Mouse (Mus musculus): ENCODE measurements around the gene Pitpnc1. TPM values are rescaled to one million over a fixed set of nuclear protein-coding genes. Genes with fewer than 3 reads are reported as not detected.
A peak's percentile ranks its signal among the peaks of the same experiment; 100 is the strongest.

Pitpnc1 gene
- total and polyA plus RNA-seq, 3 experiments: 2.4 to 5.4 (median 3.6) TPM

DNA sequence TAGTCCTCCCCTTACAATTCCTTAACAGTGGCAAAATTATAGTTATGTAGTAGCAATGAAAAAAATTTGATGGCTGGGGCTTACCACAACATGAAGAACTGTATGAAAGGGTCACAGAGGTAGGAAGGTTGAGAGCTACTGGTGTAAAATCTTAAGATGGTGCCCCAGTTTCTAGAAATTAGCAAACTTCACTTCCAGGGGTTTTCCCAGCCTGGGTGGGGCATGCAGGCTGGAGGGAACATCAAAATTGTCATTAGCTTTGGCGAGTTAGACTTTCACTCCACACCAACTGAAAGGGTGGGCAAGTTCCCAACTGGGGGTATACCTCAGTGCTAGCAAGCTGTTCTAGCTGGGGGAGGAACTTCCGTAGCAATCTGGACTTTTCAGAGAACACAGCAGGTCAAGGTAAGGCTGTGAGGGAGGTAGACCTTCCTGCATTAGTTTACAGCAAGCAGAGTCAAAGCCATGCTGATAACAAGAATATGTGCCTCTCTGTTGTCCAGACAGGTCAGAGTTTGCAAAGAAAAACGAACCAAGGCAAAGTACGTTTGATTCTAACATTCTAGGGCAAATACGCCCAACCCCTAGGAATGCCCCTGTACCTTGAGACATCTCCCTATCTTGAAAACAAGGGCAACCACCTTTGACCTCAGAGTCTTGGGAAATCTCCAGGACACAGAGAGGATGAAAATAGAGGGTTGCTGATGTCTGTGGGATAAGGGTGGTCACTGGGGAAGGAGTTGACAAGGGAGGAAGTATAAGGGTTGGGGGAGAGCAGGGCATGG, 48.3 kb upstream of the Pitpnc1 start:
- Histone ChIP-seq H3K4me1 (ENCODE audit: control insufficient read depth in 1 of 2, insufficient read depth in 2 of 2) (peaks cover 5 to 28% of the 10 kb centered on the region in 2 experiments), H3K79me2 (replicated peaks; ENCODE audit: control insufficient read depth, extremely low read depth, insufficient read depth, poor library complexity, severe bottlenecking) (no peaks in the 10 kb centered on the region), H3K9me3 (replicated peaks; ENCODE audit: low read length) (no peaks in the 10 kb centered on the region), H3K4me3 (replicated peaks in 1 of 3; ENCODE audit: low read depth in 2 of 3, low read length in 2 of 3, poor library complexity in 1 of 3) (peak overlapping the region; percentile 13 to 42 (median 39)), H3K36me3 (replicated peaks in 1 of 2; ENCODE audit: control insufficient read depth in 1 of 2, insufficient read depth in 1 of 2, low read length in 1 of 2) (no peaks in the 10 kb centered on the region), H3K4me2 (ENCODE audit: insufficient read depth, low read depth, poor library complexity, severe bottlenecking) (peak overlapping the region; percentile 87), H3K27ac (ENCODE audit: insufficient read depth, low read depth) (peak overlapping the region; percentile 65; the same call in 1 of the 2 replicates), H3K27me3 (replicated peaks) (no peaks in the 10 kb centered on the region), H3K9ac (ENCODE audit: insufficient read depth, low read depth) (peak overlapping the region; percentile 63)
- TF ChIP-seq POLR2A (IDR thresholded peaks at IDR 0.05; ENCODE audit: low read depth, low read length) (peak; percentile 47; the same call in 1 of the 2 replicates), RCOR1 (conservative IDR thresholded peaks at IDR 0.05; ENCODE audit: low read depth, low read length) (peak; percentile 58; the same call in 1 of the 2 replicates), ETS1 (conservative IDR thresholded peaks at IDR 0.05; ENCODE audit: low read depth, low read length) (peak; percentile 21; the same call in 1 of the 2 replicates), ELF1 (IDR thresholded peaks at IDR 0.05; ENCODE audit: low read depth, low read length) (0 out of 2 replicates have a peak, but pooled peaks have one; percentile 26), ZKSCAN1 (IDR thresholded peaks at IDR 0.05; ENCODE audit: borderline replicate concordance, low read depth, low read length) (no peak), SIN3A (IDR thresholded peaks at IDR 0.05; ENCODE audit: low read length) (peak; percentile 63; the same call in 1 of the 2 replicates), PAX5 (IDR thresholded peaks at IDR 0.05; ENCODE audit: low read length) (no peak), JUND (conservative IDR thresholded peaks at IDR 0.05; ENCODE audit: low read depth, low read length) (peak; percentile 81), TCF12 (IDR thresholded peaks at IDR 0.05; ENCODE audit: low read depth, low read length) (peak; percentile 45; the same call in 1 of the 2 replicates), MEF2A (IDR thresholded peaks at IDR 0.05; ENCODE audit: borderline replicate concordance, low read depth, low read length) (peak; percentile 78; the same call in 1 of the 2 replicates), TBP (conservative IDR thresholded peaks at IDR 0.05; ENCODE audit: low read depth, low read length) (peak; percentile 44; the same call in 1 of the 2 replicates), JUN (IDR thresholded peaks at IDR 0.05; ENCODE audit: insufficient read depth, low read depth, low read length) (peak; percentile 85), MAZ (IDR thresholded peaks at IDR 0.05; ENCODE audit: low read depth, low read length) (peak; percentile 84), IRF4 (IDR thresholded peaks at IDR 0.05; ENCODE audit: low read depth, low read length) (peak; percentile 95), MYC (IDR thresholded peaks at IDR 0.05; ENCODE audit: low read depth, low read length) (no peak), KAT2A (IDR thresholded peaks at IDR 0.05; ENCODE audit: insufficient replicate concordance, low read length) (no peak), EP300 (IDR thresholded peaks at IDR 0.05; ENCODE audit: low read length) (peak; percentile 79)
- dilution Hi-C loops (cut with MboI; ENCODE audit: extremely low pct_ligation_motif_present, extremely low pct_unique_long_range_greater_than_20kb, low sequenced_read_pairs): no loop called here
- DNase-seq (ENCODE audit: extremely low read depth): peak; percentile 68
- in situ Hi-C loops (cut with MboI; ENCODE audit: low pct_ligation_motif_present, low pct_unique_long_range_greater_than_20kb, low sequenced_read_pairs): loop anchor here (10.0 to 25.0 kb wide), 3 partner anchors 336 to 893 kb away; no protein-coding TSS in a partner anchor

DNA sequence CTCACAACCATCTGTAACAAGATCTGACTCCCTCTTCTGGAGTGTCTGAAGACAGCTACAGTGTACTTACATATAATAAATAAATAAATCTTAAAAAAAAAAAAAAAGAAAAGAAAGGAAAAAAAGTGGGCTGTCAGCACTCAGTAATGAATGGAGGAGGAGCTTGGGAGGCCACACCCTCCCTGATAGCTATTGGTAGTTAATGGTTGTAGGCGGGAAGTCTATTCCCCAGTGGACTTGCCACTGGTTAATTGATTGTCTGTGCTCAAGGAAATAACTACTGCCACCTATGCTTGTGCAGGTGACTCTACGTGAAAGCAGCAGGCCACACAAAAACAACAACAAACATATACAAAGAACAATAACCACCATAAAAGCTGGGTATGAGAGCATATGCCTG, 45.9 kb upstream of the Pitpnc1 start:
- no peak for DNase-seq (ENCODE audit: extremely low read depth)
- no peak overlapping the region for H3K4me2 ChIP-seq (ENCODE audit: insufficient read depth, low read depth, poor library complexity, severe bottlenecking)
- no peaks in the 10 kb centered on the region for H3K79me2 ChIP-seq (replicated peaks; ENCODE audit: control insufficient read depth, extremely low read depth, insufficient read depth, poor library complexity, severe bottlenecking)
- H3K4me1 ChIP-seq (ENCODE audit: control insufficient read depth in 1 of 2, insufficient read depth in 2 of 2): peaks cover 5 to 37% of the 10 kb centered on the region in 2 experiments
- in situ Hi-C loops (cut with MboI; ENCODE audit: low pct_ligation_motif_present, low pct_unique_long_range_greater_than_20kb, low sequenced_read_pairs) (loop anchor here (10.0 to 25.0 kb wide), 3 partner anchors 338 to 896 kb away; no protein-coding TSS in a partner anchor), dilution Hi-C loops (cut with MboI; ENCODE audit: extremely low pct_ligation_motif_present, extremely low pct_unique_long_range_greater_than_20kb, low sequenced_read_pairs) (no loop called here)
- H3K9ac ChIP-seq (ENCODE audit: insufficient read depth, low read depth): no peak overlapping the region
- no peaks in the 10 kb centered on the region for H3K9me3 ChIP-seq (replicated peaks; ENCODE audit: low read length)
- H3K36me3 ChIP-seq (replicated peaks in 1 of 2; ENCODE audit: control insufficient read depth in 1 of 2, insufficient read depth in 1 of 2, low read length in 1 of 2): no peaks in the 10 kb centered on the region
- H3K4me3 ChIP-seq (replicated peaks in 1 of 3; ENCODE audit: low read depth in 2 of 3, low read length in 2 of 3, poor library complexity in 1 of 3): no peak overlapping the region
- H3K27me3 ChIP-seq (replicated peaks): no peaks in the 10 kb centered on the region
- no peak overlapping the region for H3K27ac ChIP-seq (ENCODE audit: insufficient read depth, low read depth)
- no peak for TF ChIP-seq TBP (conservative IDR thresholded peaks at IDR 0.05; ENCODE audit: low read depth, low read length)
